Mouse (Mus musculus): ENCODE data around the gene Med13l. TPM values are rescaled to one million over a fixed set of nuclear protein-coding genes. Genes with fewer than 3 reads are reported as not detected.

Gene Med13l
- polyA plus RNA-seq, 1 experiment from 2014 or later: 9.8 TPM

GRCm38 (mm10) chr5:118782139-118782538, 221.7 kb downstream of the Med13l start:
- 81% methylated on average over 3 of the region's 3 CpGs for WGBS

DNA sequence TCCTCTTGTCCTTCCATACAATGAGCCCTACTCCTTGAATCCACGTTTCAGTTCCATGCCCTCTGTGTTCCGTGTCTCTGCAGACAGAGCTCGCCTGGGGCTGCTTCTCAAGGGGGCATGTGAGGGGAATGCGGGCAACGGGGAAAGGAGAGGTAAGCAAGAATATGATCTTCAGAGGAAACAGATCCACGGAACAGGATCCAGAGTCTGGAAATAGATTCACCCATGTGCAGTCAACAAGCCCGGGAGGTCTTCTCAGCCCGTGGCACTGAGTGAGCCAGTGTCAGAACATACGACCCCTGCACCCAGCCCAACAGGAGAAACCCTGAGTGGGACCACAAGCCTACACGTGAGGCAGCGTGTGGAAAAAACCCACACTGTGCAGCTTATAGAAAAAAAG, 228.7 kb downstream of the Med13l start:
- DNase-seq (ENCODE audit: low spot score, missing footprints): no peak
- no peaks in the 10 kb centered on the region for H3K9me3 ChIP-seq (ENCODE audit: control insufficient read depth, low read length)
- H3K4me3 ChIP-seq (ENCODE audit: low read depth, low read length): no peak overlapping the region
- no peaks in the 10 kb centered on the region for H3K4me1 ChIP-seq (ENCODE audit: control insufficient read depth, insufficient read depth, low read length)
- no peaks in the 10 kb centered on the region for H3K36me3 ChIP-seq (ENCODE audit: control insufficient read depth, insufficient read depth, low read length)
- no peak overlapping the region for H3K9ac ChIP-seq (ENCODE audit: low read length)
- H3K27me3 ChIP-seq (ENCODE audit: control insufficient read depth, insufficient read depth, low read length): no peaks in the 10 kb centered on the region
- no peak overlapping the region for H3K4me2 ChIP-seq
- ATAC-seq (ENCODE audit: low FRiP score): no peak
- no peak overlapping the region for H3K27ac ChIP-seq (ENCODE audit: low read depth, low read length)
- 89% methylated on average over 11 of the region's 11 CpGs for WGBS

More at GRCm38 (mm10) chr5:118782139-118782538, 221.7 kb downstream of the Med13l start:
- Histone ChIP-seq H3K27ac (ENCODE audit: low read depth, low read length) (no peak overlapping the region), H3K4me3 (ENCODE audit: low read depth, low read length) (no peak overlapping the region), H3K36me3 (ENCODE audit: control insufficient read depth, insufficient read depth, low read length) (no peaks in the 10 kb centered on the region), H3K9me3 (ENCODE audit: control insufficient read depth, low read length) (no peaks in the 10 kb centered on the region), H3K9ac (ENCODE audit: low read length) (no peak overlapping the region), H3K27me3 (ENCODE audit: control insufficient read depth, insufficient read depth, low read length) (no peaks in the 10 kb centered on the region; the same call in 1 of the 2 replicates), H3K4me2 (no peak overlapping the region), H3K4me1 (ENCODE audit: control insufficient read depth, insufficient read depth, low read length) (no peaks in the 10 kb centered on the region)
- no peak for DNase-seq (ENCODE audit: low spot score, missing footprints)
- ATAC-seq (ENCODE audit: low FRiP score): no peak

- Histone ChIP-seq H3K9me3 (ENCODE audit: control insufficient read depth, low read length) (no peaks in the 10 kb centered on the region), H3K4me3 (ENCODE audit: low read depth, low read length) (no peak overlapping the region), H3K27me3 (ENCODE audit: control insufficient read depth, insufficient read depth, low read length) (no peaks in the 10 kb centered on the region), H3K9ac (ENCODE audit: low read length) (no peak overlapping the region), H3K4me1 (ENCODE audit: control insufficient read depth, insufficient read depth, low read length) (no peaks in the 10 kb centered on the region), H3K27ac (ENCODE audit: low read depth, low read length) (no peak overlapping the region), H3K4me2 (no peak overlapping the region), H3K36me3 (ENCODE audit: control insufficient read depth, insufficient read depth, low read length) (no peaks in the 10 kb centered on the region)
- ATAC-seq (ENCODE audit: low FRiP score) (no peak), DNase-seq (ENCODE audit: low spot score, missing footprints) (peak; percentile 53)
- 72% methylated on average over 9 of the region's 9 CpGs for WGBS
Observed at GRCm38 (mm10) chr5:118789776-118790175, 229.3 kb downstream of the Med13l start.

DNA sequence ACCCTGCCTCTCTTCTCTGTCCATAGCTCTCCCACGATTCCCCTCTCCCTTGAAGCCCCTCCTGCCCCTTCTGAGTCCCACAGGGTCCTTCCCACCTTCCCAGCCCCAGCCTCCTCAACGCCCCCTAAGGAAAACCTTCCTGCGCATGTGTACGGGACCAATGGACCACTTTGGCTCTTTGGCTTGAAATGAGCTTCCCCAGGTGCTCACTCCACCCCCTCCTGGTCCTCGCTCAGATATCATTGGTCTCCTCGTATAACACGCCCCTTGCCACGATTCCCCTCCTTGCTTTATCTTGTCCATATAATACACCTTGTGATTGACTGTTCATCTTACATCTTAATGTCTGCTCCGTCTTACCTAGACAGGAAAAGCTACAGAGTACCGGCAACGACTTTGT, 237.3 kb downstream of the Med13l start:
- Histone ChIP-seq H3K27me3 (ENCODE audit: control insufficient read depth, insufficient read depth, low read length) (peaks cover 3% of the 10 kb centered on the region), H3K4me3 (ENCODE audit: low read depth, low read length) (no peak overlapping the region), H3K4me2 (no peak overlapping the region), H3K9me3 (ENCODE audit: control insufficient read depth, low read length) (no peaks in the 10 kb centered on the region), H3K4me1 (ENCODE audit: control insufficient read depth, insufficient read depth, low read length) (no peaks in the 10 kb centered on the region), H3K27ac (ENCODE audit: low read depth, low read length) (no peak overlapping the region), H3K9ac (ENCODE audit: low read length) (no peak overlapping the region), H3K36me3 (ENCODE audit: control insufficient read depth, insufficient read depth, low read length) (no peaks in the 10 kb centered on the region)
- WGBS: 91% methylated on average over 11 of the region's 11 CpGs
- peak; percentile 54 for DNase-seq (ENCODE audit: low spot score, missing footprints)
- ATAC-seq (ENCODE audit: low FRiP score): no peak

DNA sequence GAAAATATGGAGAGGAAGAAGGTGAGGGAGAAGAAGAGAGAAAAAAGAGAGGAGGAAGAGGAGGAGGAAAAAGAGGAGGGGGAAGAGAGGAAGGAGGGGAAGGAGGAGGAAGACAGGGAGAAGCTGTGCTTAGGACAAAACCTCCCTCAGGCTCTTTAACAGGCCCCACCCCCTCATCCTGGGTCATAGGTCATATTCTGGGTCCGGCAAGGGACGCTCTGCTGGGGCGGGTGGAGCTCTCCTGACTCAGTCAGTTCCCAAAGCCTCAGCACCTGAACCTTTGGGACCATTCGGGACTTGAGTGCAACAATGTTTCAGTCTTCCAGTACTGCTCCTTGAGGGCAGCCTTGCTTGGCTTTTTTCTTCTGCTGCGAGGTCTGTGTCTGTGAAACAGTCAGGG, 241.1 kb downstream of the Med13l start:
- Histone ChIP-seq H3K9ac (ENCODE audit: low read length) (no peak overlapping the region), H3K27me3 (ENCODE audit: control insufficient read depth, insufficient read depth, low read length) (peaks cover 3% of the 10 kb centered on the region), H3K9me3 (ENCODE audit: control insufficient read depth, low read length) (no peaks in the 10 kb centered on the region), H3K4me3 (ENCODE audit: low read depth, low read length) (no peak overlapping the region), H3K27ac (ENCODE audit: low read depth, low read length) (no peak overlapping the region), H3K36me3 (ENCODE audit: control insufficient read depth, insufficient read depth, low read length) (no peaks in the 10 kb centered on the region), H3K4me2 (no peak overlapping the region), H3K4me1 (ENCODE audit: control insufficient read depth, insufficient read depth, low read length) (no peaks in the 10 kb centered on the region)
- 42% methylated on average over 5 of the region's 5 CpGs for WGBS
- DNase-seq (ENCODE audit: low spot score, missing footprints) (no peak), ATAC-seq (ENCODE audit: low FRiP score) (no peak)

DNA sequence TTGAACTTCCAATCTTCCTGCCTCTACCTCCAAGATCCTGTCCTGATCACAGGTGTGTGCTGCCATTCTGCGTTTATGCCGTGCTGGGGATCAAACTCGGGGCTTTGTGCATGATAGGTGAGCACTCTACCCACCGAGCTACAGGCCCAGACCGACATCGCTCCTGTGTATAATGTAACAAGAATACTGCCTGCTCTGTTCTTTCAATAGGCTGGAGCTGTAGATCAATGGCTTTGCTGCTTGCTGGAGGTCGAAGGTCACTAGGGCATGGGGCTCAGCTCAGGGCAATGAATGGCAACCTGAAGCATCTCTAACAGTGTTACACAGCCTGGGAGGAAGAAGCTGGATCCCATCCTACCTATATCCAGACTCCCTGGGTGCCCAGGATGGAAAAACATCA, 241.6 kb downstream of the Med13l start:
- no peak for ATAC-seq (ENCODE audit: low FRiP score)
- 71% methylated on average over 7 of the region's 7 CpGs for WGBS
- Histone ChIP-seq H3K4me2 (no peak overlapping the region), H3K9me3 (ENCODE audit: control insufficient read depth, low read length) (no peaks in the 10 kb centered on the region), H3K4me3 (ENCODE audit: low read depth, low read length) (no peak overlapping the region), H3K27me3 (ENCODE audit: control insufficient read depth, insufficient read depth, low read length) (peaks cover 3% of the 10 kb centered on the region), H3K4me1 (ENCODE audit: control insufficient read depth, insufficient read depth, low read length) (no peaks in the 10 kb centered on the region), H3K9ac (ENCODE audit: low read length) (no peak overlapping the region), H3K27ac (ENCODE audit: low read depth, low read length) (no peak overlapping the region), H3K36me3 (ENCODE audit: control insufficient read depth, insufficient read depth, low read length) (no peaks in the 10 kb centered on the region)
- DNase-seq (ENCODE audit: low spot score, missing footprints): no peak

DNA sequence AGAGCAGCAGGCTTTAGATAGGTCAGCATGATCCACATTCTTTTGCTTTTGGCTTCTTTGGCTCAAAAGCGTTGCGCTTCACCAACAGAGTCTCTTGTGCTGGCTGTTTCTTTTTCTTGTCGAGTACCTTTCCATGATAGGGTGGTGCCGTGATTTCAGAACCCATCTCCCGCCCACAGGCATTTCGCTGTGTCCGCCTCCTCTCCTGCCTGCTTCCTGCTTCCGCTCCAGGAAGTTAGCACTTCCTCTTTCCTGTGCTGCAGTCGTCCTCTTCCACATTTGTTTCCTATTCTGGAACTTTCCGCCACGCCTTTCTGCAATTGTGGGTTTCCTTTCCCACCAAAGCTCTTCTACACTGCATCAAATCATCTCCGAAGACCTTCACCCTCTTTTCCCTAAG, 248.5 kb downstream of the Med13l start:
- Histone ChIP-seq H3K4me2 (no peak overlapping the region), H3K27me3 (ENCODE audit: control insufficient read depth, insufficient read depth, low read length) (no peaks in the 10 kb centered on the region), H3K27ac (ENCODE audit: low read depth, low read length) (no peak overlapping the region), H3K9me3 (ENCODE audit: control insufficient read depth, low read length) (no peaks in the 10 kb centered on the region), H3K4me3 (ENCODE audit: low read depth, low read length) (no peak overlapping the region), H3K4me1 (ENCODE audit: control insufficient read depth, insufficient read depth, low read length) (no peaks in the 10 kb centered on the region), H3K36me3 (ENCODE audit: control insufficient read depth, insufficient read depth, low read length) (no peaks in the 10 kb centered on the region), H3K9ac (ENCODE audit: low read length) (no peak overlapping the region)
- DNase-seq (ENCODE audit: low spot score, missing footprints): no peak
- no peak for ATAC-seq (ENCODE audit: low FRiP score)
- WGBS: 86% methylated on average over 12 of the region's 12 CpGs

- H3K9me3 ChIP-seq (ENCODE audit: control insufficient read depth, low read length): no peaks in the 10 kb centered on the region
- no peaks in the 10 kb centered on the region for H3K4me1 ChIP-seq (ENCODE audit: control insufficient read depth, insufficient read depth, low read length)
- no peaks in the 10 kb centered on the region for H3K27me3 ChIP-seq (ENCODE audit: control insufficient read depth, insufficient read depth, low read length)
- H3K27ac ChIP-seq (ENCODE audit: low read depth, low read length): no peak overlapping the region
- 87% methylated on average over 5 of the region's 5 CpGs for WGBS
- no peak overlapping the region for H3K9ac ChIP-seq (ENCODE audit: low read length)
- H3K4me3 ChIP-seq (ENCODE audit: low read depth, low read length): no peak overlapping the region
- DNase-seq (ENCODE audit: low spot score, missing footprints): no peak
- H3K4me2 ChIP-seq: no peak overlapping the region
- no peaks in the 10 kb centered on the region for H3K36me3 ChIP-seq (ENCODE audit: control insufficient read depth, insufficient read depth, low read length)
- ATAC-seq (ENCODE audit: low FRiP score): no peak
Observed at GRCm38 (mm10) chr5:118809588-118809987, 249.1 kb downstream of the Med13l start.

DNA sequence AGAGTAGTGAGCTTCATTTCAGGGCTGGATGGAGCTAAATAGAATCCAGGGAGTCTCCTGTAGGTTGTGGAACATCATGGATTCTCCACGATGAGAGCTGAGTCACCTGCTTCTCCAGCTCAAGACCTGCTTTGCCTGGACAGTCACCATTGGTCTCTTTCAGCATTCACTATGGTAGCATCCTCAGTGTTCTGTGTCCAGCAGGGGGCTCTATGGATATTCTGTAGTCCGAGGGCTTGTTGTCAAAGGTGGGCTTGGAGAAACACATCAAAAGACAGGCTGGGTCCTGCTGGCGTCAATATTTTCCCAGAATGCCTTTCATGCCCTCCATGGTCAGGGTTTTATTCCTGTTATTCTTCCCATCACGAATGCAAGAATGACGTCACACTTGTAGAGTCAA, 251.2 kb downstream of the Med13l start:
- 53% methylated on average over 5 of the region's 5 CpGs for WGBS
- H3K27ac ChIP-seq (ENCODE audit: low read depth, low read length): no peak overlapping the region
- H3K4me1 ChIP-seq (ENCODE audit: control insufficient read depth, insufficient read depth, low read length): no peaks in the 10 kb centered on the region
- DNase-seq (ENCODE audit: low spot score, missing footprints) (no peak), ATAC-seq (ENCODE audit: low FRiP score) (no peak)
- H3K4me3 ChIP-seq (ENCODE audit: low read depth, low read length): no peak overlapping the region
- no peaks in the 10 kb centered on the region for H3K27me3 ChIP-seq (ENCODE audit: control insufficient read depth, insufficient read depth, low read length)
- no peak overlapping the region for H3K9ac ChIP-seq (ENCODE audit: low read length)
- H3K4me2 ChIP-seq: no peak overlapping the region
- no peaks in the 10 kb centered on the region for H3K36me3 ChIP-seq (ENCODE audit: control insufficient read depth, insufficient read depth, low read length)
- H3K9me3 ChIP-seq (ENCODE audit: control insufficient read depth, low read length): no peaks in the 10 kb centered on the region

GRCm38 (mm10) chr5:118812421-118812820, 251.9 kb downstream of the Med13l start:
- no peak for DNase-seq (ENCODE audit: low spot score, missing footprints)
- no peak overlapping the region for H3K27ac ChIP-seq (ENCODE audit: low read depth, low read length)

More at GRCm38 (mm10) chr5:118812421-118812820, 251.9 kb downstream of the Med13l start:
- ATAC-seq (ENCODE audit: low FRiP score): no peak
- H3K9me3 ChIP-seq (ENCODE audit: control insufficient read depth, low read length): no peaks in the 10 kb centered on the region
- WGBS: 85% methylated on average over 9 of the region's 9 CpGs
- no peaks in the 10 kb centered on the region for H3K4me1 ChIP-seq (ENCODE audit: control insufficient read depth, insufficient read depth, low read length)
- H3K4me3 ChIP-seq (ENCODE audit: low read depth, low read length): no peak overlapping the region
- no peak overlapping the region for H3K4me2 ChIP-seq
- no peaks in the 10 kb centered on the region for H3K36me3 ChIP-seq (ENCODE audit: control insufficient read depth, insufficient read depth, low read length)
- H3K9ac ChIP-seq (ENCODE audit: low read length): no peak overlapping the region
- H3K27me3 ChIP-seq (ENCODE audit: control insufficient read depth, insufficient read depth, low read length): no peaks in the 10 kb centered on the region

All from midbrain, embryonic 11.5 days (tissue).